Mouse (Mus musculus): ENCODE results near the gene Phactr3.

DNA sequence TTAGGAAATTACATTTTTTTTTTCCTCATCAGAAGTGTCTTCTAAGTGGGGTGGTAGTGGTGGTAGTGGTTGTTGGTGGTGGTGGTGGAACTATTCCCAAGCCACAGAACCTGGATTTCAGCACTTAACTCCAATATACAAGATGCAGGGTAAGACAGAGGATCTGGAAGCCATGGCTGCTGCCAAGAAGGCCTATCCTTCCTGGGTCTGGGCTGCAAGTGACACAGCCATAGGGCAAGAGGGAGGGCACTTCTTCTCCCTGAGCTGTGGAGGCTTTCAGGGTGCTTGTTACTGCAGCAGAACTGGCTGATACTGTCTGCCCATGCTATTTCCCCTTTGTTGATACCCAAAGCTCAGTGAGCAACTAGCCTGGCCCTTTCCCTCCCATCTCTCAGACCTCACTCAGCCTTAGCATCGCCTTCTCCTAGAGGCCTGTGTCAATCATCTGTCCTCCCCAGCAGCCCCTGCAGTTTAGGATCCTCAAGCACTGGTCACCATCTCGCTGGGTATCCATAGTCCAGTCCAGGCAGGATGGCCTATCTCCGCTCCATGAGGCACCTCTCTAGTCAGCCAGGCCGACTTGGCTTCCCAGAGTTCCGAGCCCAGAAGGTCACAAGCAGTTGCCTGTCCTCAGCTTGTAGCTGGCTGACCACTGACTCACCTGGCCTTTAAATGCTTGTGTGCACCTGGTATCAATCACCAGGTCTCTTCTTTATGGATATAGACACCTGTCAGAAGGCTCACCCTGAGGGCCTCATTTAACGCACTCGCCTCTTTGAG, 7.5 kb downstream of the Phactr3 start:
- TF ChIP-seq HCFC1 (IDR thresholded peaks at IDR 0.05; ENCODE audit: borderline replicate concordance, insufficient read depth, low read length) = no peak
- TF ChIP-seq CHD2 (IDR thresholded peaks at IDR 0.05; ENCODE audit: low read depth, low read length) = no peak
- no peak for TF ChIP-seq MAFK (IDR thresholded peaks at IDR 0.05; ENCODE audit: insufficient read depth, low read depth, low read length)
- no peak for TF ChIP-seq ZNF384 (IDR thresholded peaks at IDR 0.05; ENCODE audit: low read depth, low read length)
- TF ChIP-seq ZC3H11A (IDR thresholded peaks at IDR 0.05; ENCODE audit: borderline replicate concordance, low read depth, low read length) = no peak

Data from ES-E14 (cell line).